Mouse (Mus musculus) natural killer cell, adult 2 months (primary cell): ENCODE data around the gene Rft1.

ENCODE experiments used
- DNase-seq, 2 experiments: peaks; one replicate each; pipeline ENCODE4 v3.0.0; 2022; ENCODE audit warnings: low spot score in 2 of 2

Rft1 gene

GRCm38 (mm10) chr14:30630811-30631576, 23.2 kb upstream of the Rft1 start:
- DNase-seq = no peak

- DNase-seq = no peak
Measured at GRCm38 (mm10) chr14:30631834-30632233, 22.3 kb upstream of the Rft1 start.

GRCm38 (mm10) chr14:30633708-30634107, 20.5 kb upstream of the Rft1 start:
- DNase-seq = no peak

- no peak for DNase-seq
Measured at GRCm38 (mm10) chr14:30634418-30634817, 19.7 kb upstream of the Rft1 start.

- DNase-seq = peak in 1 of 2 experiments; percentile 47
Measured at GRCm38 (mm10) chr14:30635219-30635910, 18.8 kb upstream of the Rft1 start.

GRCm38 (mm10) chr14:30636499-30636898, 17.7 kb upstream of the Rft1 start:
- DNase-seq = no peak

- no peak for DNase-seq
Measured at GRCm38 (mm10) chr14:30637087-30637486, 17.1 kb upstream of the Rft1 start.

- DNase-seq = no peak
Measured at GRCm38 (mm10) chr14:30638009-30638408, 16.2 kb upstream of the Rft1 start.

- no peak for DNase-seq
Measured at GRCm38 (mm10) chr14:30638686-30639085, 15.5 kb upstream of the Rft1 start.

GRCm38 (mm10) chr14:30641748-30642147, 12.4 kb upstream of the Rft1 start:
- no peak for DNase-seq

GRCm38 (mm10) chr14:30644026-30644425, 10.1 kb upstream of the Rft1 start:
- no peak for DNase-seq

GRCm38 (mm10) chr14:30645066-30645465, 9.1 kb upstream of the Rft1 start:
- no peak for DNase-seq

- DNase-seq = no peak
Measured at GRCm38 (mm10) chr14:30646486-30646885, 7.7 kb upstream of the Rft1 start.

GRCm38 (mm10) chr14:30648478-30648877, 5.7 kb upstream of the Rft1 start:
- no peak for DNase-seq

- DNase-seq = no peak
Measured at GRCm38 (mm10) chr14:30649745-30650144, 4.4 kb upstream of the Rft1 start.

GRCm38 (mm10) chr14:30650969-30651368, 3.2 kb upstream of the Rft1 start:
- no peak for DNase-seq

- DNase-seq = peak in 1 of 2 experiments; percentile 3
Measured at GRCm38 (mm10) chr14:30654691-30655228, 600 bp downstream of the Rft1 start.

GRCm38 (mm10) chr14:30655531-30655930, 1.4 kb downstream of the Rft1 start:
- DNase-seq = no peak

- no peak for DNase-seq
Measured at GRCm38 (mm10) chr14:30666061-30666460, 11.9 kb downstream of the Rft1 start.

GRCm38 (mm10) chr14:30666604-30667003, 12.4 kb downstream of the Rft1 start:
- no peak for DNase-seq

- DNase-seq = no peak
Measured at GRCm38 (mm10) chr14:30670161-30670560, 16.0 kb downstream of the Rft1 start.

GRCm38 (mm10) chr14:30671095-30671985, 17.2 kb downstream of the Rft1 start:
- DNase-seq = no peak
